Mouse (Mus musculus): ENCODE measurements around the gene Phactr3.

DNA sequence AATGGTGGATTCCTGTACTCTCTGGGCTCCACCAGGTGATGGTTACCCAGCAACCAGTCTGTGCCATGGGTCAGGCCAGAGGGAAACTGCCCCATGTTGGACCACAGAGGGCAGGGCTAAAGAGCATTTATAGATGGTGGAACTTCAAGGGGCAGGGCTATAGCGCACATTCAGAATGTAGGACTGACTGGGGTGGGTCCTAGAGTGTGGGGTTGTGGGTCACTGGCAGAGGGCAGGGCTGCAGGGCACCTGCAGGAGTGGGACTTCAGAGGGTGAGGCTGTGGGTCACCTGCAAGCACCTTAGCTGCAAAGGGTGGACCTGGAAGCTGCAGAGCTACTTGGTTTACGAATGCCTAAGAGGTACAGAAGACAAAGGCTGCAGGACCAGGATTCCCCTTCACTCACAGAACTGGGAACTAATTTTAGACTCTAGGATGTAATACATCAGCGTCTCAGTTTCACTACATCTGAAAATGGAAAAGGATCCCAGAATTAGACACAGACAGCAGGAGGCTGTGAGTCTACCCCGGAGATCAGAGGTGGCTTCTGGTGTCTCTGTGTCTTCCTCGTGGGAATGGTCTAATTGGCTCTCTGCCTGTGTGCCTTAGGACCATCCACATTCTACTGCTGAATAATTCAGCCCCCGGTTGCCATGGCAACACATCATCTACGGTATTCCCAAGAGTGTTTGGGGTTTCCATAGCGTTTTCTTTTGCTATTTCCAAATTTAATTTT, 184.8 kb downstream of the Phactr3 start:
- TF ChIP-seq REST (IDR thresholded peaks at IDR 0.05; ENCODE audit: insufficient read depth, insufficient read length), result no peak
- TF ChIP-seq MYOD1 (IDR thresholded peaks at IDR 0.05; ENCODE audit: control insufficient read depth in 1 of 3, insufficient read length in 2 of 3, low read depth in 2 of 3), result no peak
- TF ChIP-seq TCF12 (IDR thresholded peaks at IDR 0.05; ENCODE audit: insufficient read depth, poor library complexity, severe bottlenecking), result no peak
- TF ChIP-seq POLR2A (IDR thresholded peaks at IDR 0.05; ENCODE audit: insufficient read length, low read depth), result no peak
- no peak for TF ChIP-seq USF1 (IDR thresholded peaks at IDR 0.05; ENCODE audit: low read depth)
- TF ChIP-seq MAX (IDR thresholded peaks at IDR 0.05; ENCODE audit: low read depth), result no peak
- TF ChIP-seq SRF (IDR thresholded peaks at IDR 0.05; ENCODE audit: control insufficient read depth, insufficient read length, low read depth), result no peak
- no peak for TF ChIP-seq MYOG (IDR thresholded peaks at IDR 0.05; ENCODE audit: control insufficient read depth in 1 of 3, insufficient read depth in 1 of 3, insufficient read length in 2 of 3, low read depth in 2 of 3)
- no peak for TF ChIP-seq POLR2AphosphoS2 (IDR thresholded peaks at IDR 0.05; ENCODE audit: insufficient read length, low read depth)
- TF ChIP-seq TCF3 (IDR thresholded peaks at IDR 0.05; ENCODE audit: insufficient read length, low read depth), result no peak

Measured in myocyte (in vitro differentiated cells).